Mouse (Mus musculus): ENCODE results near the gene Tnpo1. TPM values are rescaled to one million over a fixed set of nuclear protein-coding genes. Genes with fewer than 3 reads are reported as not detected.

The Tnpo1 gene
- total and polyA plus RNA-seq, 2 experiments from 2014 or later, result 22.6 to 63.4 TPM

- no peak overlapping the region for H3K9ac ChIP-seq (replicated peaks; ENCODE audit: low read depth, low read length)
- H3K36me3 ChIP-seq (replicated peaks; ENCODE audit: control insufficient read depth, insufficient read depth, low read length), result 0 out of 2 replicates have a peak, but pooled peaks cover 4% of the 10 kb centered on the region
- no peak overlapping the region for H3K4me3 ChIP-seq (ENCODE audit: low read depth, low read length)
- H3K4me2 ChIP-seq (ENCODE audit: low read depth, low read length), result no peak overlapping the region
- H3K9me3 ChIP-seq (replicated peaks; ENCODE audit: control insufficient read depth, low read length), result no peaks in the 10 kb centered on the region
- H3K27ac ChIP-seq (ENCODE audit: low read depth), result no peak overlapping the region
- peaks cover 10% of the 10 kb centered on the region for H3K4me1 ChIP-seq (ENCODE audit: control insufficient read depth, insufficient read depth)
- no peak for DNase-seq (ENCODE audit: low spot score)
- H3K27me3 ChIP-seq (ENCODE audit: control insufficient read depth, insufficient read depth, low read length), result no peaks in the 10 kb centered on the region
- no peak for ATAC-seq (ENCODE audit: insufficient read depth, low read depth)
- TF ChIP-seq CTCF (IDR thresholded peaks at IDR 0.05; ENCODE audit: low read depth), result no peak
- no peak for TF ChIP-seq EP300 (IDR thresholded peaks at IDR 0.05; ENCODE audit: low read depth)
- 82% methylated on average over 8 of the region's 8 CpGs for WGBS
Measured at GRCm38 (mm10) chr13:98919695-98920094, 6.5 kb downstream of the Tnpo1 start.

DNA sequence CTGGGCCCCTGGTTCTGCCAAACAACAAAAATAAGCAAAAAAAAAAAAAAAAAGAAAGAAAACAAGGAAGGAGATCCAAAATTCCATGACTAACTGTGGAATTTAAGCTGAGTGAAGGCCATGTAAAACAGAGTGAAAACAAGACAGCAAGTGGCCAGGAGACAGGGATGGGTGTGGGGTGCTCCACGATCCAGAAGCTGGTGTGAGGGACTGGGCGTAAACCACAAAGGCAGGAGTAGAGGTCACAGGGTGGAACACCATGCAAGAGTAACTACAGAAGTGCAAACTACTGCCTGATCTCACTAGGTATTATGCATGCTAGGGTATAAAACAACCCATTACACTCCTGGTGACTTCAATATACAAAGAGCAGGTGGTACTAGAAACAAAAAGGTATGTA, 8.3 kb downstream of the Tnpo1 start:
- Histone ChIP-seq H3K36me3 (replicated peaks; ENCODE audit: control insufficient read depth, insufficient read depth, low read length) (0 out of 2 replicates have a peak, but pooled peaks cover 4% of the 10 kb centered on the region), H3K4me3 (ENCODE audit: low read depth, low read length) (no peak overlapping the region), H3K4me2 (ENCODE audit: low read depth, low read length) (no peak overlapping the region), H3K9me3 (replicated peaks; ENCODE audit: control insufficient read depth, low read length) (no peaks in the 10 kb centered on the region), H3K4me1 (ENCODE audit: control insufficient read depth, insufficient read depth) (peaks cover 14% of the 10 kb centered on the region), H3K27ac (ENCODE audit: low read depth) (no peak overlapping the region), H3K9ac (replicated peaks; ENCODE audit: low read depth, low read length) (no peak overlapping the region), H3K27me3 (ENCODE audit: control insufficient read depth, insufficient read depth, low read length) (no peaks in the 10 kb centered on the region)
- DNase-seq (ENCODE audit: low spot score), result no peak
- TF ChIP-seq EP300 (IDR thresholded peaks at IDR 0.05; ENCODE audit: low read depth), result no peak
- TF ChIP-seq CTCF (IDR thresholded peaks at IDR 0.05; ENCODE audit: low read depth), result no peak
- ATAC-seq (ENCODE audit: insufficient read depth, low read depth), result no peak
- 71% methylated on average over 2 of the region's 2 CpGs for WGBS

DNA sequence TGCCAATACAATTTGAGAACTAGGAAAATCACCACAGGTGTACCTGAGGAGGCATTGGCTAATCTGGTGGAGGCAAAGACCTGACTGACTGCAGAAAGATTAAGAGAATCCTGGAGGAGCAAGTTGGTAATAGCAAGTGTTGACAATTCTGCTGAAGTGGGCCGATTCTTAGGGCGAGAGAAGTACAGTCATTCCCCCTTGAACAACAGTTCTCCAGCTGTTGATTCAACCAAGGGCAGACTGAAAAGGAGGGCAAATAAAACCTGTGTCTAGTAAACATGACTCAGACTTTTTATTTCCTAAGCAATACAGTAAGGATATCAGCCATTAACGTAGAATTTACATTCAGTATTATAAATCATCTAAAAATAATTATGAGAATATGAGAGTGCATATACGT, 10.6 kb downstream of the Tnpo1 start:
- no peaks in the 10 kb centered on the region for H3K9me3 ChIP-seq (replicated peaks; ENCODE audit: control insufficient read depth, low read length)
- H3K4me1 ChIP-seq (ENCODE audit: control insufficient read depth, insufficient read depth), result peaks cover 17% of the 10 kb centered on the region
- DNase-seq (ENCODE audit: low spot score) (no peak), ATAC-seq (ENCODE audit: insufficient read depth, low read depth) (no peak)
- no peak for TF ChIP-seq CTCF (IDR thresholded peaks at IDR 0.05; ENCODE audit: low read depth)
- H3K4me2 ChIP-seq (ENCODE audit: low read depth, low read length), result no peak overlapping the region
- H3K4me3 ChIP-seq (ENCODE audit: low read depth, low read length), result no peak overlapping the region
- 0 out of 2 replicates have a peak, but pooled peaks cover 4% of the 10 kb centered on the region for H3K36me3 ChIP-seq (replicated peaks; ENCODE audit: control insufficient read depth, insufficient read depth, low read length)
- 65% methylated on average over 4 of the region's 4 CpGs for WGBS
- H3K9ac ChIP-seq (replicated peaks; ENCODE audit: low read depth, low read length), result no peak overlapping the region
- H3K27ac ChIP-seq (ENCODE audit: low read depth), result 0 out of 2 replicates have a peak overlapping the region, but pooled peaks have one; percentile 25
- no peaks in the 10 kb centered on the region for H3K27me3 ChIP-seq (ENCODE audit: control insufficient read depth, insufficient read depth, low read length)

DNA sequence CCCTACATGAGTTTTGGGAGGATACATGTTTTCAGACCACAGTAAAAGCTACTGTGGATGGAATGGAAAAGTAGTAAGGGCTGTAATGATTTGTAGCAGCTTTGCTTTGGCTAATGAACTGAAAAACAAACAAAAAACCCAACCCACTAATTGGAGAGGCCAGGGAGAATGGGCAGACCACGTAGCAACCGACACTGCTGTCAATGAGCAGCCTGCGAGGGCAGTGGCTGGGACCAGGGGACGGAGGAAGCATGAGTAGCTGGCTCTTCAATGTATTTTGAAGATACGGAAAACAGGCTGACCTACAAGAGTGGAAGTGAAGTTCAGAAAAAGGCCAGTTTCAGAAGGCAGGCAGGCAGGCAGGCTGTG, 11.4 kb downstream of the Tnpo1 start:
- Histone ChIP-seq H3K36me3 (replicated peaks; ENCODE audit: control insufficient read depth, insufficient read depth, low read length) (0 out of 2 replicates have a peak, but pooled peaks cover 4% of the 10 kb centered on the region), H3K27ac (ENCODE audit: low read depth) (0 out of 2 replicates have a peak overlapping the region, but pooled peaks have one; percentile 25), H3K9ac (replicated peaks; ENCODE audit: low read depth, low read length) (no peak overlapping the region), H3K9me3 (replicated peaks; ENCODE audit: control insufficient read depth, low read length) (no peaks in the 10 kb centered on the region), H3K4me2 (ENCODE audit: low read depth, low read length) (no peak overlapping the region), H3K4me3 (ENCODE audit: low read depth, low read length) (no peak overlapping the region), H3K4me1 (ENCODE audit: control insufficient read depth, insufficient read depth) (peaks cover 17% of the 10 kb centered on the region), H3K27me3 (ENCODE audit: control insufficient read depth, insufficient read depth, low read length) (no peaks in the 10 kb centered on the region)
- DNase-seq (ENCODE audit: low spot score), result no peak
- 58% methylated on average over 5 of the region's 5 CpGs for WGBS
- ATAC-seq (ENCODE audit: insufficient read depth, low read depth), result no peak
- TF ChIP-seq CTCF (IDR thresholded peaks at IDR 0.05; ENCODE audit: low read depth), result no peak
- TF ChIP-seq EP300 (IDR thresholded peaks at IDR 0.05; ENCODE audit: low read depth), result no peak

DNA sequence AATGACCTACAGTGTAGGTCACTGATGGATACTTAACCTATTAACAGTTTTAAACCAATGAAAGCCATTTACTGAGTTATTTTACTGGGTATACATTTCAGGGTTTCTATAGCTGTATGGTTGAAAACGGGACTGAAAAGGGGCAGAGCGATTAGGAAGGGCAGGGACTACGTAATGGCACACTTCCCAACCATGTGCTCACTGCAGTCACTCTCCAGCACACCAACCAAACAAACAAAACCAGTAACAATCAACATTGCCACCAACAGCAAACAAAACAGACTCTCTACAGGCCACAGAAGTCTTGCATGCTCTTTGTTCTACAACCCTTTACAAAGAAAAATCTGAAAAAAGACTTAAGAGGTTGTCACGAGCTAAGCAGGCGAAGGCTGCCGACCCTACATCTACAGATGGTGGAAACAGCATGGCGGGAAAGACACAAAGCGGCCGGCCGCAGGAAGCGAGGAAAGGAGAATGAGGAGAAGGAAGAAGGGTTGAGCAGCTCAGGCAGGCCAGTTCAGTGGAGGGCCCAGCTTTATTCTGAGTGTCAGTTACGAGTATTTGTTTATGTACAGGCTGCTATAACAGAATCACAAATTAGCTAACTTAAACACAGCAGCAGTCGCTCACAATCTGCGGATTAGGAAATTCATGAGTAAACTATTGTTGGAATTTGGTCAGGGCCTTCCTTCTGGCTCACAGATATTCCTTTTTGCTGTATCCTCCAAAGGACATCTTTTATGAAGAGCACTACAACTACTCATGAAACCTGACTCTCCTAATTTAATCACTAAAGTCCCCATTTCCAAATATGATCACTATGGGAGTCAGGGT, 12.0 kb downstream of the Tnpo1 start:
- Histone ChIP-seq H3K9me3 (replicated peaks; ENCODE audit: control insufficient read depth, low read length) (no peaks in the 10 kb centered on the region), H3K9ac (replicated peaks; ENCODE audit: low read depth, low read length) (no peak overlapping the region), H3K36me3 (replicated peaks; ENCODE audit: control insufficient read depth, insufficient read depth, low read length) (0 out of 2 replicates have a peak, but pooled peaks cover 4% of the 10 kb centered on the region), H3K4me3 (ENCODE audit: low read depth, low read length) (no peak overlapping the region), H3K27me3 (ENCODE audit: control insufficient read depth, insufficient read depth, low read length) (no peaks in the 10 kb centered on the region), H3K27ac (ENCODE audit: low read depth) (no peak overlapping the region), H3K4me1 (ENCODE audit: control insufficient read depth, insufficient read depth) (peaks cover 17% of the 10 kb centered on the region), H3K4me2 (ENCODE audit: low read depth, low read length) (no peak overlapping the region)
- DNase-seq (ENCODE audit: low spot score) (no peak), ATAC-seq (ENCODE audit: insufficient read depth, low read depth) (no peak)
- TF ChIP-seq CTCF (IDR thresholded peaks at IDR 0.05; ENCODE audit: low read depth) (no peak), EP300 (IDR thresholded peaks at IDR 0.05; ENCODE audit: low read depth) (no peak)
- WGBS, result 88% methylated on average over 13 of the region's 14 CpGs
